Mouse (Mus musculus) heart, embryonic 13.5 days (tissue): ENCODE results near the gene Ampd1. TPM values are rescaled to one million over a fixed set of nuclear protein-coding genes. Genes with fewer than 3 reads are reported as not detected.
"Not testable (repeated sequence)": the region's sequence is repeated elsewhere in the genome, so short reads cannot be mapped to it uniquely, and the experiment has no call there.

ENCODE experiments used
- ATAC-seq: fragments of 200-750 bp; cut with Nextera tagmentation; 2 replicates; pipeline ENCODE4 v1.8.0; 2017; ENCODE audit warnings: moderate TSS enrichment; ENCODE audit not compliant: insufficient number of reproducible peaks, low FRiP score, low TSS enrichment; ENCODE audit errors: extremely low read depth
- H3K27ac ChIP-seq: fragments of 300-500 bp; sonication (generic); replicated peaks from 2 replicates; pipeline ENCODE4 v1.5.1; 2015; ENCODE audit warnings: moderate library complexity, mild to moderate bottlenecking, inconsistent platforms
- H3K27me3 ChIP-seq: fragments of 300-500 bp; sonication (generic); replicated peaks from 2 replicates; pipeline ENCODE4 v1.6.1; 2015; ENCODE audit warnings: mild to moderate bottlenecking, inconsistent platforms
- H3K36me3 ChIP-seq: fragments of 300-500 bp; sonication (generic); 2 replicates; pipeline ENCODE4 v1.6.1; 2015; ENCODE audit warnings: mild to moderate bottlenecking, inconsistent platforms
- H3K4me1 ChIP-seq: fragments of 300-500 bp; sonication (generic); 2 replicates; pipeline ENCODE4 v1.6.1; 2015; ENCODE audit warnings: inconsistent platforms
- H3K4me2 ChIP-seq: fragments of 300-500 bp; sonication (generic); 2 replicates; pipeline ENCODE4 v1.6.1; 2015; ENCODE audit warnings: inconsistent platforms, mild to moderate bottlenecking, moderate library complexity
- H3K4me3 ChIP-seq: fragments of 300-500 bp; sonication (generic); 2 replicates; pipeline ENCODE4 v1.5.1; 2015; ENCODE audit warnings: moderate library complexity, mild to moderate bottlenecking, inconsistent platforms
- H3K9ac ChIP-seq: fragments of 300-500 bp; sonication (generic); 2 replicates; pipeline ENCODE4 v1.6.1; 2015; ENCODE audit warnings: inconsistent platforms, mild to moderate bottlenecking, moderate library complexity
- H3K9me3 ChIP-seq: fragments of 300-500 bp; sonication (generic); 2 replicates; pipeline ENCODE4 v1.6.1; 2016; ENCODE audit warnings: inconsistent platforms
- WGBS: fragments of 180-500 bp; shearing (Covaris S2); methylation state at CpG from one replicate; pipeline ENCODE4 v1.1.7; 2015; ENCODE audit warnings: mixed read lengths; 5-methylcytosine and 5-hydroxymethylcytosine counted together
- polyA plus RNA-seq: library from polyadenylated mRNA; unstranded; fragments of >200 nt; fragmentation: Nextera tagmentation; extraction: Ambion mirVana; gene quantifications from 2 replicates; pipeline ENCODE4 v1.2.1, GENCODE M21; 2015

The Ampd1 gene
- polyA plus RNA-seq, 1 experiment from 2014 or later, result 0.16 TPM

DNA sequence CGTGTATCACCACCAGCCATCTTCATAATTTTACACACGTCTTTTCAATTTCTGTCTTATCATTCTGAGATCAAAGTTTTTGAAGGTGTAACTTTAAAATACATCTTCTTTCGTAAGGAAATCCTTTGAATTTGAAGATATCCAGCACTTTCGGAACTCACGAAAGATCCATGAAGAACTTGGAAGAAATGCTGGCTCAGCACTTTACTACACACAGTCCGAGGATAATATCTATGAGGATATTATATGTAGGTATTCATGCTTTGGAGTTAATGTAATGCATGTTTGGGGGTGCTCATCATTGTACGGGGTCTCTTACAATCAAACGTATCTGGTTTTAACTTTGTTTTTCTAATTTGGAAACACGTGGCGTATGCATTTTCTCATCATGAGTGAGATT is 59.3 kb downstream of the Ampd1 start:
- no peak for ATAC-seq
- no peaks in the 10 kb centered on the region for H3K9me3 ChIP-seq
- H3K27me3 ChIP-seq, result no peaks in the 10 kb centered on the region
- H3K27ac ChIP-seq, result no peak overlapping the region
- H3K36me3 ChIP-seq, result peaks cover 18% of the 10 kb centered on the region
- peak overlapping the region; percentile 60 for H3K4me2 ChIP-seq
- H3K4me1 ChIP-seq, result peaks cover 31% of the 10 kb centered on the region
- H3K9ac ChIP-seq, result no peak overlapping the region
- WGBS, result 91% methylated on average over 10 of the region's 10 CpGs
- H3K4me3 ChIP-seq, result peak overlapping the region; percentile 3; the same call in 1 of the 2 replicates

GRCm38 (mm10) chr3:103136414-103137077 is 62.7 kb downstream of the Ampd1 start:
- Histone ChIP-seq H3K27me3 (no peaks in the 10 kb centered on the region), H3K9ac (no peak overlapping the region), H3K4me1 (peaks cover 23% of the 10 kb centered on the region), H3K9me3 (no peaks in the 10 kb centered on the region), H3K27ac (no peak overlapping the region), H3K36me3 (peaks cover 23% of the 10 kb centered on the region), H3K4me3 (no peak overlapping the region), H3K4me2 (no peak overlapping the region)
- no peak for ATAC-seq
- 90% methylated on average over 4 of the region's 4 CpGs for WGBS

GRCm38 (mm10) chr3:103139047-103139446 is 65.2 kb downstream of the Ampd1 start:
- H3K4me2 ChIP-seq, result peak overlapping the region; percentile 63
- H3K4me1 ChIP-seq, result peaks cover 20% of the 10 kb centered on the region
- 53% methylated on average over 8 of the region's 8 CpGs for WGBS
- ATAC-seq, result no peak
- peak overlapping the region; percentile 71 for H3K27ac ChIP-seq
- no peaks in the 10 kb centered on the region for H3K9me3 ChIP-seq
- H3K36me3 ChIP-seq, result peaks cover 13% of the 10 kb centered on the region
- H3K9ac ChIP-seq, result peak overlapping the region; percentile 54; the same call in 1 of the 2 replicates
- no peak overlapping the region for H3K4me3 ChIP-seq
- H3K27me3 ChIP-seq, result no peaks in the 10 kb centered on the region

GRCm38 (mm10) chr3:103140095-103140838 is 66.5 kb downstream of the Ampd1 start:
- peak overlapping the region; percentile 35 for H3K4me3 ChIP-seq
- H3K36me3 ChIP-seq, result peaks cover 13% of the 10 kb centered on the region
- H3K4me2 ChIP-seq, result peak overlapping the region; percentile 63
- 33% methylated on average over 11 of the region's 11 CpGs for WGBS
- peaks cover 20% of the 10 kb centered on the region for H3K4me1 ChIP-seq
- peak overlapping the region; percentile 54 for H3K9ac ChIP-seq
- ATAC-seq, H3K9me3 ChIP-seq, H3K27me3 ChIP-seq: not testable (repeated sequence)
- H3K27ac ChIP-seq, result peak overlapping the region; percentile 71

GRCm38 (mm10) chr3:103141287-103141686 is 67.5 kb downstream of the Ampd1 start:
- 85% methylated on average over 11 of the region's 11 CpGs for WGBS
- no peak overlapping the region for H3K4me3 ChIP-seq

GRCm38 (mm10) chr3:103142366-103142765 is 68.6 kb downstream of the Ampd1 start:
- Histone ChIP-seq H3K9me3 (no peaks in the 10 kb centered on the region), H3K27me3 (no peaks in the 10 kb centered on the region), H3K36me3 (peaks cover 23% of the 10 kb centered on the region), H3K4me1 (peaks cover 20% of the 10 kb centered on the region), H3K4me2 (no peak overlapping the region), H3K9ac (no peak overlapping the region), H3K27ac (no peak overlapping the region), H3K4me3 (no peak overlapping the region)
- no peak for ATAC-seq
- WGBS, result 71% methylated on average over 10 of the region's 10 CpGs

More at GRCm38 (mm10) chr3:103141287-103141686, 67.5 kb downstream of the Ampd1 start:
- H3K4me1 ChIP-seq, result peaks cover 20% of the 10 kb centered on the region
- H3K9me3 ChIP-seq, result no peaks in the 10 kb centered on the region
- H3K27ac ChIP-seq, result no peak overlapping the region
- H3K9ac ChIP-seq, result no peak overlapping the region
- peaks cover 13% of the 10 kb centered on the region for H3K36me3 ChIP-seq
- no peak for ATAC-seq
- no peak overlapping the region for H3K4me2 ChIP-seq
- H3K27me3 ChIP-seq, result no peaks in the 10 kb centered on the region

GRCm38 (mm10) chr3:103145336-103145735 is 71.5 kb downstream of the Ampd1 start:
- no peak overlapping the region for H3K4me3 ChIP-seq

GRCm38 (mm10) chr3:103145791-103146190 is 72.0 kb downstream of the Ampd1 start:
- Histone ChIP-seq H3K4me2 (no peak overlapping the region), H3K36me3 (peaks cover 32% of the 10 kb centered on the region), H3K9ac (no peak overlapping the region), H3K9me3 (no peaks in the 10 kb centered on the region), H3K27ac (no peak overlapping the region), H3K4me1 (0 out of 2 replicates have a peak, but pooled peaks cover 6% of the 10 kb centered on the region), H3K27me3 (no peaks in the 10 kb centered on the region), H3K4me3 (no peak overlapping the region)
- no peak for ATAC-seq
- 78% methylated on average over 4 of the region's 4 CpGs for WGBS

More at GRCm38 (mm10) chr3:103145336-103145735, 71.5 kb downstream of the Ampd1 start:
- Histone ChIP-seq H3K27ac (no peak overlapping the region), H3K27me3 (no peaks in the 10 kb centered on the region), H3K9ac (no peak overlapping the region), H3K36me3 (peaks cover 27% of the 10 kb centered on the region), H3K9me3 (no peaks in the 10 kb centered on the region), H3K4me1 (0 out of 2 replicates have a peak, but pooled peaks cover 6% of the 10 kb centered on the region), H3K4me2 (no peak overlapping the region)
- no peak for ATAC-seq
- 79% methylated on average over 2 of the region's 2 CpGs for WGBS

GRCm38 (mm10) chr3:103146330-103147166 is 72.7 kb downstream of the Ampd1 start:
- Histone ChIP-seq H3K4me1 (no peaks in the 10 kb centered on the region), H3K4me2 (no peak overlapping the region), H3K27ac (no peak overlapping the region), H3K27me3 (no peaks in the 10 kb centered on the region), H3K9ac (no peak overlapping the region), H3K9me3 (no peaks in the 10 kb centered on the region), H3K36me3 (peaks cover 28% of the 10 kb centered on the region), H3K4me3 (no peak overlapping the region)
- ATAC-seq, result no peak
- WGBS, result 77% methylated on average over 23 of the region's 23 CpGs

GRCm38 (mm10) chr3:103147775-103148174 is 74.0 kb downstream of the Ampd1 start:
- no peak for ATAC-seq
- 73% methylated on average over 4 of the region's 4 CpGs for WGBS
- Histone ChIP-seq H3K4me1 (no peaks in the 10 kb centered on the region), H3K36me3 (peaks cover 33% of the 10 kb centered on the region), H3K9me3 (no peaks in the 10 kb centered on the region), H3K4me3 (no peak overlapping the region), H3K27me3 (no peaks in the 10 kb centered on the region), H3K9ac (no peak overlapping the region), H3K27ac (no peak overlapping the region), H3K4me2 (no peak overlapping the region)

GRCm38 (mm10) chr3:103148941-103149340 is 75.1 kb downstream of the Ampd1 start:
- H3K27me3 ChIP-seq, result no peaks in the 10 kb centered on the region
- H3K4me3 ChIP-seq, result no peak overlapping the region
- H3K9ac ChIP-seq, result no peak overlapping the region
- no peaks in the 10 kb centered on the region for H3K4me1 ChIP-seq
- no peak for ATAC-seq
- H3K9me3 ChIP-seq, result no peaks in the 10 kb centered on the region
- H3K4me2 ChIP-seq, result no peak overlapping the region
- peaks cover 45% of the 10 kb centered on the region for H3K36me3 ChIP-seq
- WGBS, result 86% methylated on average over 10 of the region's 10 CpGs
- no peak overlapping the region for H3K27ac ChIP-seq
